Mouse (Mus musculus) macrophage (primary cell): ENCODE results near the gene Ttyh2. TPM values are rescaled to one million over a fixed set of nuclear protein-coding genes. Genes with fewer than 3 reads are reported as not detected.

Experiments
- H3K27ac ChIP-seq: fragments of 350-480 bp; formaldehyde crosslinking; 2 replicates; pipeline ENCODE4 v1.9.0; 2021
- H3K36me3 ChIP-seq: fragments of 350-480 bp; formaldehyde crosslinking; 2 replicates; pipeline ENCODE4 v1.9.0; 2021; ENCODE audit errors: inconsistent target
- H3K4me3 ChIP-seq: fragments of 350-480 bp; formaldehyde crosslinking; 2 replicates; pipeline ENCODE4 v1.9.0; 2021; ENCODE audit errors: inconsistent target
- H3K79me2 ChIP-seq: fragments of 350-480 bp; formaldehyde crosslinking; 2 replicates; pipeline ENCODE4 v1.9.0; 2021; ENCODE audit errors: inconsistent target
- whole genome bisulfite sequencing: methylation state at CpG from one replicate; pipeline ENCODE4 v1.1.7; 2026; ENCODE audit warnings: inconsistent platforms; ENCODE audit not compliant: missing documents; 5-methylcytosine and 5-hydroxymethylcytosine counted together
- polyA plus RNA-seq: library from polyadenylated mRNA; stranded (reverse); fragments of 250-400 nt; gene quantifications from 3 replicates; pipeline ENCODE4 v1.2.4, GENCODE M21; 2018; ENCODE audit warnings: inconsistent platforms

Ttyh2 gene
- polyA plus RNA-seq, 1 experiment from 2014 or later = 90.0 TPM

DNA sequence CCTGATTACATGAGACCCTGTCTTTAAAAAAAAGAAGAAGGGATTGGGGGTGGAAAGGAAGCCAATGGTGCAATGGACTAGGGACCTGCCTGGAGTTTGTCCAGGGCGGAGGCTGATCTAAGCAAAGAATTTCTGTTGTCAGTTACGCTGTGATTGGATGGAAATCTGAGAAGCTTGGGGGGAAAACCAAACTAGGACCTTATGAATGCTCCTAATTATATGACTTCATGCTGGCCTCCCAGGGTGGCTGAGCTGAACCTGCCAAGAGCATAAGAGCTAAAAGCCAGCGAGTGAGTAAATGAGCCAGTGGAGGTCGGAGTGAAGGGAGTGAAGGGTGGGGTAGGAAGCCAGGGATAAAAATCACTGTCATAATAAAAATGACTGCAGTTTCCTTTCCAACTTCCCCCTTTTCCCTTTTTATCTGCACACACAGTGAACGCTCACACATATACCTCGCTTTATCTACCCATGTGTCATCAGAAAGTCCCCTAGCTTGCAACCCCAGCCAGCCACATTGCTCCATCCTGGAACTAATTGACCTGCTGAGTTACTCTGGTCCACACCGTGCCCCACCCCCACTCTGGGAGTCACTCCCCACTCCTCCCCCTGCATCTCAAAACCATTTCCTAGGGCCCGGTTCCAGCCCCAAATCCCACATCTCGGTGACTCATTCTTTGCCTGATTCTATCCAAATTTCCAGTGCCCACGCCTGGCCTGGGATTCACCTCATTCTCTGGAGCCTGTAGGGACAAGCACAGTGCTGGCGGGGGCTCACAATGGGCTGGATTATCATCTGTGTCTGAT lies 49.8 kb downstream of the Ttyh2 start:
- Histone ChIP-seq H3K36me3 (peaks cover under 1% of the 10 kb centered on the region; the same call in 1 of the 2 replicates), H3K79me2 (no peaks in the 10 kb centered on the region), H3K4me3 (no peak overlapping the region), H3K27ac (no peak overlapping the region)
- WGBS = 62% methylated on average over 11 of the region's 11 CpGs

DNA sequence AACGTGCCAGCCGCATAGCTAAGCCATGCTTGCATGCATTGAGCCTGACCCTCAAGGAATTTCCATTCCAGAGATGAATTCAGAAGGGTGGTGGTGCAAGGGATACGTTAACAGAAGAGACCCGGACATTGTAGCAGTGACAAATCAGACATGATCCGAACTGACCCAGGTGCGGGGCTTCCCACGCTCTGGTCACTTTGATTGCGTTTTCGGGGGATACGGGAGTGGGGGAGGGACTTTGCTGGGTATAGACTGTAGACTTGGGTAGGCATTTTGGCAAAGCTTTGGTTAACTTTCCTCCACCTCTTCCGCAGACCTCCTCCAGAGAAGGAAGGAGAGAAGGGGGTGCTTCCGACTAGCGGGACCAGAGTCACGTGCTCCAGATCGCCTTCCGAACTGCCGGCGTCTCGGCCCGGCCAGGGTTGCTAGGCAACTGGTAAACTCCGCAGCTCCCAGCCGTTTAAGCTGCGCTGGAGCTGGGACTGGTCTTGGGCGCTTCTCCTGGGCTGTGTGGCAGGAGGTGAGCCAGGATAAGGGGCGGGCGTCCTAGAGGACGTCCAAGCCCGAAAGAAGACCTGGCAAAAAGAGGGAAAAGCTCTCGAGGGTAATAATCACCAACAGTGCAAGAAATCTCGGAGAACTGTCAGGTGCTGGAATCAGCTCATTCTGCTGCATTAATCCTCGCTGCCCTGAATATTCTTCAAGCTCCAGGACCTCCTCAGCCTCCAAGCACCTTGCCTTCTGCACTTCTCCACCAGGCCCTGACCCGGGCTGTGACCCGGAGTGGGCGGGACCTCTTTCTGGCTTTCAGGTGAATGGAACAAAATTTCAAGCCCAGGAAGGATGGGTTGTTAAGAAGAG lies 52.0 kb downstream of the Ttyh2 start, which contains the start of gene Dnaic2:
TSS of gene Dnaic2 (plus strand) at position 444 of the 861 bp plus-strand sequence.
- H3K36me3 ChIP-seq = no peaks in the 10 kb centered on the region
- no peaks in the 10 kb centered on the region for H3K79me2 ChIP-seq
- H3K4me3 ChIP-seq = peak within 1 kb of the TSS; percentile 8; the same call in 1 of the 2 replicates
- no peak within 1 kb of the TSS for H3K27ac ChIP-seq
- 15% methylated on average over 34 of the region's 34 CpGs for WGBS

DNA sequence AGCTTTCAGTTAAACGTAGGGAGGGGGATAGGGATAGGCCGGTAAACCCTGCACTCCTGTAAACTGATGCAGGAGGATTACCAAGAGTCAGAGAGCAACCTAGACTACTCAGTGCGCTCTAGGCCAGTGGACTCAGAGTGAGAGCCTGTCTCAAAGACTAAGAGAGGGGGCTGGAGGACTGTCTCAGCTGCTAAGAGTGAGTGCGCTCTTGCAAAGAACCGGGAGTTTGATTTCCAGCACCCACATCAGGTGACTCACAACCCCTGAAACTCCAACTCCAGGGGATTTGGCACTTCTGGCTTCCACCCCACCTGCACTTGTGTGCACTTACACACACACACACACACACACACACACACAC lies 52.6 kb downstream of the Ttyh2 start:
- WGBS = 60% methylated on average over 5 of the region's 5 CpGs
- Histone ChIP-seq H3K4me3 (no peak overlapping the region), H3K79me2 (no peaks in the 10 kb centered on the region), H3K36me3 (no peaks in the 10 kb centered on the region), H3K27ac (no peak overlapping the region)

DNA sequence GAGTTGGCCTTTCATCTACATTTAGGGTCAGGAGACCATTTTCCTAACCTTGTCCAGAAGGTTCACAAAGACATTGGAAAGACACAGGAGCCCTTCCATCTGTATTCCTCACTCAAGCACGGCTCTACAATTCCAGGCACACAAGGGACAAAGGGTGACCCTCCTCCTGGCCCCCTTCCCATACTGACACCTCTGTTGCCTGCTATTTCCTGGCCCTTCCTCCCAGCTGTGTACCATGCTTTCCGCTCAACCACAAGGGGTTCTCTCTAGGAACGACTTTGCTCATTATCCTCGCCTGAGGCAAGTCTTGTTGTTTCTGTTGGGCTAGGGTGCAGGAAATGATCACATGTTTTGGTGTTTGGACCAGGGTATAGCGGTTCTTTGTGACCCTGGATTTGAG lies 53.1 kb downstream of the Ttyh2 start:
- H3K4me3 ChIP-seq = no peak overlapping the region
- H3K36me3 ChIP-seq = no peaks in the 10 kb centered on the region
- H3K79me2 ChIP-seq = no peaks in the 10 kb centered on the region
- no peak overlapping the region for H3K27ac ChIP-seq
- 40% methylated on average over 5 of the region's 5 CpGs for WGBS

DNA sequence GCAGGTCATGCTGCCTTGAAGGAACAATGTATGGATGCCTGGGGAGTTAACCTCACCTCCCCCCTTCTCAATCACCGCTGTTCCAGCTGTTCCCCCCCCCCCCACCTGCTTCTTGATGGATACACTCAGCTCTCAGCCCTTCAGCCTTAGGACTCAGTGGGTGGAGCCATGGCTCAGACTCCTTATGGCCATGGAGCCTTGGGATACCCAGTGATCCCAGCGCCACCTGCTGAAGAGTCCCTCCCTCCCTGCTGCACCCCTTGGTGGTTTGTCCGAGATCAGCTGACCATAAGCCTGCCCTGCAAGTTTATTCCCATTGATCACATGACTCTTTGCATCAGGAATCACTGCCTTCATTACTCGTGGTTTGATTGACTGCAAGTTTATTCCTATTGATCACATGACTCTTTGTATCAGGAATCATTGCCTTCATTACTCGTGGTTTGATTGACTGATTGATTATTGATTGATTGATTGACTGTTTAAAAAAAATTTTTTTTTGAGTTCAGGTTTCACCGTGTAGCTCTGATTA lies 54.7 kb downstream of the Ttyh2 start:
- Histone ChIP-seq H3K79me2 (no peaks in the 10 kb centered on the region), H3K27ac (no peak overlapping the region), H3K36me3 (no peaks in the 10 kb centered on the region), H3K4me3 (no peak overlapping the region)
- 89% methylated on average over 5 of the region's 6 CpGs for WGBS

DNA sequence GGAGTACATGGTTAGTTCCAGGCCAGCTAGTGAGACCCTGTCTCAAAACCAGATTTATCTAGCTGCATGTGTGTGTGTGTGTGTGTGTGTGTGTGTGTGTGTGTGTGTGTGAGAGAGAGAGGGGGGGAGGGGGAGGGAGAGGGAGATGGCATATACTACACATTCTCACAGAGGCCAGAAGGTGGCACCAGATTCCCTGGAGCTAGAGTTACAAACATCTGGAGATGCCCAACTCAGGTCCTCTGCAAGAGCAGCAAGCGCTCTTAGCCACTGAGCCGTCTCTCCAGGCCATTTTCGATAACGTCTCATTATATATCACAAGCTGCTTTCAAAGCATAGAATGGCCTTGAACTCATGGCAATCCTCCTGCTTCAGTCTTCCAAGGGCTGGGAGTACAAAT lies 56.5 kb downstream of the Ttyh2 start:
- H3K36me3 ChIP-seq = no peaks in the 10 kb centered on the region
- 94% methylated on average over 4 of the region's 4 CpGs for WGBS
- no peak overlapping the region for H3K4me3 ChIP-seq
- no peak overlapping the region for H3K27ac ChIP-seq
- H3K79me2 ChIP-seq = no peaks in the 10 kb centered on the region

DNA sequence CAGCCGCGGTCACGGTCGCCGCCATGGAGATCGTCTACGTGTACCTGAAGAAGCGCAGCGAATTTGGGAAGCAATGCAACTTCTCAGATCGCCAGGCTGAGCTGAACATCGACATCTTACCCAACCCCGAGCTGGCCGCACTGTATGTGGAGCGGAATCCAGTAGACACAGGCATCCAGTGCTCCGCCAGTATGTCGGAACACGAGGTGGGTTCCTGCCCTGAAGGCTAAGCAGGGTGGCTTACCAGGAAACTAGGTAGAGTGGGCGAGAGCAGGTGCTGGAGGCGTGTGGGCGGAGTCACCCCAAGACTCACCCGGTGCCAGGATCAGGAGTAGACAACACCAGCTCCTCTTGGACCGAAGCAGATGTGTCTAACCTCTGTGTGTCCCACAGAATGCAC lies 57.7 kb downstream of the Ttyh2 start:
- H3K4me3 ChIP-seq = no peak overlapping the region
- H3K27ac ChIP-seq = no peak overlapping the region
- WGBS = 82% methylated on average over 22 of the region's 22 CpGs
- H3K36me3 ChIP-seq = no peaks in the 10 kb centered on the region
- no peaks in the 10 kb centered on the region for H3K79me2 ChIP-seq

DNA sequence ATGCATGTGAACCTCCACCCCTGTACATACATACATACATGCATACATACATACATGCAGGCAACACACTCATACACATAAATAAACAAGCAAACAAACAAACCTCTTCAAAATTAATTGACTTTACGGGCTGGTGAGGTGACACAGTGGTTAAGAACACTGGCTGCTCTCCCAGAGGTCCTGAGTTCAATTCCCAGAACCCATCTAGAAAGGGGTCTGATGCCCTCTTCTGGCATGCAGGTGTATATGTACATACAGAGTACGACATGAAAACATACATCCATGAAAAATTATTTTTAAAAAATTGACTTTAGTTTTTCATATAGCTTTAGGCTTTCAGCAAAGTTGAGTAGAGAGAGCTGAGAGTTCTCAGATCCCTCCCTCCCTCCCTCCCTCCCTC lies 60.9 kb downstream of the Ttyh2 start:
- no peak overlapping the region for H3K4me3 ChIP-seq
- no peaks in the 10 kb centered on the region for H3K79me2 ChIP-seq
- no peak overlapping the region for H3K27ac ChIP-seq
- WGBS = 75% methylated on average over 2 of the region's 2 CpGs
- no peaks in the 10 kb centered on the region for H3K36me3 ChIP-seq

DNA sequence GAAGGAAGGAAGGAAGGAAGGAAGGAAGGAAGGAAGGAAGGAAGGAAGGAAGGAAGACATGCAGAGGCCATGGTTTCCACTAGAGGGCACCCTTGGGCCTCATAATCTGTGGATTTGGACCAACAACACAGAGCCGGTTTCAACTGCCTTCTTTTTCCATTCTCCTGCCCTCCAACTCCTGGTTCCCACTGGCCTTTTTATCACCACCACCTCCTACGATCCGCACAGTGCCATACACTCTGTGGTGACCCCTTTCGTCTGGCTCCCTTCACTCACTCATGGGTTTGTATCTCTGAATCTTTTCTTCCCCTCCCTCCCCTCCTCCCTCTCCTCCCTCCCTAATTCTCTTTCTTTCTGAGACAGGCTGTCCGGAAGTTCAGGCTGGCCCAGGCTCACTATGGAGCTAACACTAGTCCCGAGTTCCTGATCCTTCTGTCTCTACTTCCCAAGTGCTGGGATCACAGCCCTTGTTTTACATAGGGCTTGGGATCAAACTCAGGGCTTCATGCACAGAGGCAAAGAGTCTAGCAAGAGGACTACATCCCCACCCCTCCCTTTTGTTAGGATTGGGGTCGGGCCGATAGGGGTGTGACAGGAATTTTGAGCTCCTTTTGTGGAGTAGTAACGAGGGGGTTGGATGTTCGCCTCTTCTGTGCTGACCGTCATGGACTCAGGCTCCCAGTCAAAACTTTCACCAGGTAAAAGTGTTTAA lies 61.8 kb downstream of the Ttyh2 start:
- WGBS = 77% methylated on average over 8 of the region's 11 CpGs
- Histone ChIP-seq H3K4me3 (no peak overlapping the region), H3K36me3 (no peaks in the 10 kb centered on the region), H3K27ac (no peak overlapping the region), H3K79me2 (no peaks in the 10 kb centered on the region)

DNA sequence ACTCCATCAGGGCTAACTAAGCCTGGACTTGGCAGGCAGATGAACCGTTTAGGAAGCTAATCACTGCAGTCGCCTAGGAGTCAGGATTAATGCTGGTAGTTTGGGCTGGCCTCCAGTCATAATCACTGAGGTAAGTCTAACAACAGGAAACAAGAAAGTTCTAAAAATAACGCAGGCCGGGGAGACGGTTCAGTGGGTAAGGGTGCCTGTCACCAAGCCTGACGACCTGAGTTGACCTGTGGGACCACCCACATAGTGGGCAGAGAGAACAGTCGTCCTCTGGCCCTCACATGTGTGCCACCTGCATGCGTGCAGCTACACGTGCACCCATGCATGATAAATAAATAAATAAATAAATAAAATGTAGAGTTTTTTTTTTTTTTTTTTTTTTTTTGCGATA lies 65.4 kb downstream of the Ttyh2 start:
- no peak overlapping the region for H3K4me3 ChIP-seq
- no peak overlapping the region for H3K27ac ChIP-seq
- no peaks in the 10 kb centered on the region for H3K79me2 ChIP-seq
- H3K36me3 ChIP-seq = no peaks in the 10 kb centered on the region
- WGBS = 13% methylated on average over 8 of the region's 10 CpGs

DNA sequence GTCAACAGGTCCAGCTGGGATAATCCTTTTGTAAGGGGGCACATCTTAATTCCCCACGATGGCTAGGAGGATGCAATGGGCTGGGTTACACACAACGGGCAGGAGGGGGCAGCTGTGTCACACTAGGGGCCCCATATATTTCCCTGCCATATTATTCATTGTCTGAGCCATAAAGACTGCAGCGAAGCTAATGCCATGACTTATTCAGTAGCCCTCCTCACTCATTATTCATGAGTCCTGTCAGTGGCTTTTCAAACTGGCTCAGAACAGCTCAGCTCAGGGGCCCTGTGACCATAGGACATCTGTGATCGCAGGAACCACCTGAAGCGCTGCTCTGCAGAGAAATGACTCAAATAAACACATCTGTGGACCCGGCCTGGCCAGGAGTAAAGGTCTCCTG lies 66.2 kb downstream of the Ttyh2 start:
- H3K27ac ChIP-seq = no peak overlapping the region
- H3K36me3 ChIP-seq = no peaks in the 10 kb centered on the region
- H3K79me2 ChIP-seq = no peaks in the 10 kb centered on the region
- no peak overlapping the region for H3K4me3 ChIP-seq
- 78% methylated on average over 6 of the region's 6 CpGs for WGBS

DNA sequence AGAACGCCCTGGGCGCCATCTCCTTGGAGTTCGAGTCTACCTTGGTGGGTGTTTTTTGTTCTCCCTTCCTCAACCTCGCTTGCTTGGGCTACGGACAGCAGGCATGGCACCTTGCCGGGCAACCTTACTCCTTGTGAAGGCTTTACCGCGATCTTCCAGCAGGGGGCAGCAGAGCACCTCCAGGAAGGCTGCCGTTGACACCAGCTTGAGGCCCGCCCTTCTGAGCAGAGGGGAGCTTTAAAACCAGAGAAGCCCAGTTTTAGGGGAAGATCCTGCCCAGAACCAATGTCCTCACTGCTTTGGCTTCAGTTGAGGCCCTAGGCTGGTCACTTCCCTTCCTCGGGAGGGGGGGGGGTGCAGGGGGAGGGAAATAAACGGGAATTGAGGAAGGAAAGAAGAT lies 69.9 kb downstream of the Ttyh2 start:
- Histone ChIP-seq H3K79me2 (no peaks in the 10 kb centered on the region), H3K27ac (no peak overlapping the region), H3K36me3 (no peaks in the 10 kb centered on the region), H3K4me3 (no peak overlapping the region)
- WGBS = 2% methylated on average over 12 of the region's 12 CpGs

DNA sequence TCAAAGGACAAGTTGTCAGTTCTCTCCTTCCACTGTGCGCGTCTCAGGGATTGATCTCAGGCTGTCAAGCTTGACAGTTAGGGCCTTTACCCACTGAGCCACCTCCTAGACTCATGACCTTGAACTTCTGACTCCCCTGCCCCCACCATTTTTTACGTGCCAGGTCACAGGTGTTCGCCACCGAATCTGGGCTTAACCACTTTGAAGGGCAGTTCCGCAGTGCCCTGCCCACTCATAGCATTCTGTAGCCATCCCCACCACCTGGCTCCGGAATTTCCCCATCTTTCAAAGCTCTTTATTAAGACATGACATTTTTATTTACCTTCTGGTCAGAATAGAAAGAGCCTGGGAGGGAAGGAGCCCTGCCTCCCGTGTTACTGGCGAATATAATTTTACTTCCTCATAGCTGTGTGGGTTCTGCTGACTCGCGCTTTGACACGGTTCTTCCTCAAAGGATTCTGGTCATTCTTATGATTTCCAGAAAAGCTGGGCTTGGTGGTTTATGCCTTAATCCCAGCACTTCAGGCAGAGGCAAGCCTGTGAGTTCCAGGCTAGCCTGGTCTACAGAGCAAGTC lies 72.4 kb downstream of the Ttyh2 start:
- 23% methylated on average over 11 of the region's 12 CpGs for WGBS
- Histone ChIP-seq H3K79me2 (no peaks in the 10 kb centered on the region), H3K27ac (no peak overlapping the region), H3K4me3 (no peak overlapping the region), H3K36me3 (no peaks in the 10 kb centered on the region)
